Mouse (Mus musculus) left cerebral cortex, adult 2 months (tissue): ENCODE measurements around the gene Cdc20. TPM values are rescaled to one million over a fixed set of nuclear protein-coding genes. Genes with fewer than 3 reads are reported as not detected.

ENCODE experiments used
- DNase-seq, 2 experiments: peaks; one replicate each; pipeline ENCODE4 v3.0.0; 2021 to 2022; ENCODE audit warnings: low spot score in 2 of 2, mixed read lengths in 1 of 2; ENCODE audit errors: extremely low spot score in 1 of 2
- H3K27ac ChIP-seq: fragments of 200-600 bp; 2 replicates; pipeline ENCODE4 v1.8.1; 2022
- H3K4me3 ChIP-seq: fragments of 200-600 bp; 2 replicates; pipeline ENCODE4 v1.8.1; 2022
- CTCF ChIP-seq: fragments of 200-600 bp; IDR thresholded peaks from 2 replicates; pipeline ENCODE4 v1.8.1; 2022; ENCODE audit warnings: antibody characterized with exemption, mild to moderate bottlenecking, moderate library complexity
- intact Hi-C: fragments of 180-260 bp; cut with DNase I; formaldehyde crosslinking; loops from one replicate; pipeline ENCODE4 v1.15.1; 2025
- long read RNA-seq, 2 experiments: library from polyadenylated mRNA; stranded (forward); transcript quantifications; one replicate each; pipeline ENCODE4 v2.0.0; 2021; ENCODE audit warnings: borderline mapping rate in 2 of 2
- total RNA-seq, 2 experiments: library from RNA; stranded (reverse); gene quantifications; 2 replicates each; pipeline ENCODE4 v1.2.3; 2021

The Cdc20 gene
- total RNA-seq, result 1 to 10 TPM in 1 of 2 experiments, under 1 TPM in 1; 0.81 to 1.8 TPM
- long read RNA-seq, experiment 1, partial matches to known transcripts, result 0 of 1 reads
- long read RNA-seq, experiment 1, other reads (novel, unspliced or antisense), result 0 of 1 reads
- long read RNA-seq, experiment 2, result 0 reads

GRCm38 (mm10) chr4:118436820-118437603 lies at the start of gene Cdc20:
TSS of gene Cdc20 (minus strand) at chr4:118437352.
- intact Hi-C loops, result no loop called here
- Histone ChIP-seq H3K27ac (no peak within 1 kb of the TSS; the same call in 1 of the 2 replicates), H3K4me3 (peak within 1 kb of the TSS; percentile 49)
- no peak; the same call in 1 of the 2 replicates for TF ChIP-seq CTCF
- DNase-seq, result peak; percentile 71 to 85

- DNase-seq, result no peak
- intact Hi-C loops, result no loop called here
- no peak for TF ChIP-seq CTCF
- H3K27ac ChIP-seq, result no peak overlapping the region
- no peak overlapping the region for H3K4me3 ChIP-seq
Measured at GRCm38 (mm10) chr4:118476773-118477530, 39.8 kb upstream of the Cdc20 start.

- TF ChIP-seq CTCF, result no peak
Measured at GRCm38 (mm10) chr4:118472687-118473086, 35.5 kb upstream of the Cdc20 start.

GRCm38 (mm10) chr4:118471281-118471680 lies 34.1 kb upstream of the Cdc20 start:
- no peak for TF ChIP-seq CTCF
- no peak for DNase-seq
- no peak overlapping the region for H3K4me3 ChIP-seq
- H3K27ac ChIP-seq, result no peak overlapping the region
- intact Hi-C loops, result no loop called here

More at GRCm38 (mm10) chr4:118472687-118473086, 35.5 kb upstream of the Cdc20 start:
- DNase-seq, result no peak
- intact Hi-C loops, result no loop called here
- Histone ChIP-seq H3K27ac (no peak overlapping the region), H3K4me3 (no peak overlapping the region)

- intact Hi-C loops, result no loop called here
- TF ChIP-seq CTCF, result no peak
Measured at GRCm38 (mm10) chr4:118465697-118466163, 28.6 kb upstream of the Cdc20 start.

GRCm38 (mm10) chr4:118464956-118465355 lies 27.8 kb upstream of the Cdc20 start:
- intact Hi-C loops, result no loop called here

More at GRCm38 (mm10) chr4:118465697-118466163, 28.6 kb upstream of the Cdc20 start:
- H3K4me3 ChIP-seq, result no peak overlapping the region
- H3K27ac ChIP-seq, result no peak overlapping the region
- no peak for DNase-seq

GRCm38 (mm10) chr4:118457345-118457975 lies 20.3 kb upstream of the Cdc20 start, which contains the start of gene Mpl:
TSS of gene Mpl (minus strand) at chr4:118457513.
- no peak for TF ChIP-seq CTCF
- no peak within 1 kb of the TSS for H3K4me3 ChIP-seq
- intact Hi-C loops, result no loop called here
- no peak within 1 kb of the TSS for H3K27ac ChIP-seq
- DNase-seq, result no peak

More at GRCm38 (mm10) chr4:118464956-118465355, 27.8 kb upstream of the Cdc20 start:
- H3K27ac ChIP-seq, result no peak overlapping the region
- TF ChIP-seq CTCF, result no peak
- no peak overlapping the region for H3K4me3 ChIP-seq
- no peak for DNase-seq

GRCm38 (mm10) chr4:118446415-118447153 lies 9.4 kb upstream of the Cdc20 start:
- H3K27ac ChIP-seq, result peak overlapping the region; percentile 67
- TF ChIP-seq CTCF, result no peak; the same call in none of the 2 replicates
- no peak for DNase-seq
- peak overlapping the region; percentile 41 for H3K4me3 ChIP-seq
- intact Hi-C loops, result loop anchor here (5.0 kb wide), 2 partner anchors 96 to 131 kb away; partner anchors contain the start of gene Tmem125

- intact Hi-C loops, result loop anchor here (5.0 kb wide), 2 partner anchors 96 to 131 kb away; partner anchors contain the start of gene Tmem125
- Histone ChIP-seq H3K27ac (peak overlapping the region; percentile 67), H3K4me3 (peak overlapping the region; percentile 41)
- no peak; the same call in 1 of the 2 replicates for TF ChIP-seq CTCF
- no peak for DNase-seq
Measured at GRCm38 (mm10) chr4:118445781-118446414, 8.7 kb upstream of the Cdc20 start.

GRCm38 (mm10) chr4:118445088-118445487 lies 7.9 kb upstream of the Cdc20 start:
- no peak for TF ChIP-seq CTCF
- H3K4me3 ChIP-seq, result no peak overlapping the region
- no peak for DNase-seq
- intact Hi-C loops, result loop anchor here (5.0 kb wide), 2 partner anchors 97 to 132 kb away; partner anchors contain the start of gene Tmem125
- H3K27ac ChIP-seq, result no peak overlapping the region
